Mouse (Mus musculus): ENCODE measurements at regions not wholly inside any gene's neighbourhood (a gene's known extent, or its start where the extent isn't known, plus 50 kb on each side); places are given as distances from the start of the nearest gene placed in this dataset.

- no peak overlapping the region for H3K27ac ChIP-seq (ENCODE audit: insufficient read depth, low read length)
- H3K4me1 ChIP-seq (ENCODE audit: control insufficient read depth, insufficient read depth, low read length) = no peaks in the 10 kb centered on the region
- TF ChIP-seq POLR2A (IDR thresholded peaks at IDR 0.05; ENCODE audit: extremely low read depth, insufficient read depth, low read length) = no peak
- TF ChIP-seq CTCF (IDR thresholded peaks at IDR 0.05; ENCODE audit: extremely low read depth, insufficient read depth, low read length) = no peak
- no peak overlapping the region for H3K4me3 ChIP-seq (ENCODE audit: insufficient read depth, low read length)
Measured at GRCm38 (mm10) chr17:47214111-47214510, 154.6 kb upstream of the Mrps10 start.

GRCm38 (mm10) chr17:47210441-47211196 lies 158.1 kb upstream of the Mrps10 start:
- H3K27ac ChIP-seq (ENCODE audit: insufficient read depth, low read length) = no peak overlapping the region
- no peaks in the 10 kb centered on the region for H3K4me1 ChIP-seq (ENCODE audit: control insufficient read depth, insufficient read depth, low read length)
- TF ChIP-seq CTCF (IDR thresholded peaks at IDR 0.05; ENCODE audit: extremely low read depth, insufficient read depth, low read length) = no peak
- TF ChIP-seq POLR2A (IDR thresholded peaks at IDR 0.05; ENCODE audit: extremely low read depth, insufficient read depth, low read length) = no peak
- no peak overlapping the region for H3K4me3 ChIP-seq (ENCODE audit: insufficient read depth, low read length)

GRCm38 (mm10) chr17:47208886-47209585 lies 159.7 kb upstream of the Mrps10 start:
- H3K4me3 ChIP-seq (ENCODE audit: insufficient read depth, low read length) = no peak overlapping the region
- H3K4me1 ChIP-seq (ENCODE audit: control insufficient read depth, insufficient read depth, low read length) = 0 out of 2 replicates have a peak, but pooled peaks cover 2% of the 10 kb centered on the region
- H3K27ac ChIP-seq (ENCODE audit: insufficient read depth, low read length) = no peak overlapping the region
- TF ChIP-seq CTCF (IDR thresholded peaks at IDR 0.05; ENCODE audit: extremely low read depth, insufficient read depth, low read length) = no peak
- TF ChIP-seq POLR2A (IDR thresholded peaks at IDR 0.05; ENCODE audit: extremely low read depth, insufficient read depth, low read length) = no peak

DNA sequence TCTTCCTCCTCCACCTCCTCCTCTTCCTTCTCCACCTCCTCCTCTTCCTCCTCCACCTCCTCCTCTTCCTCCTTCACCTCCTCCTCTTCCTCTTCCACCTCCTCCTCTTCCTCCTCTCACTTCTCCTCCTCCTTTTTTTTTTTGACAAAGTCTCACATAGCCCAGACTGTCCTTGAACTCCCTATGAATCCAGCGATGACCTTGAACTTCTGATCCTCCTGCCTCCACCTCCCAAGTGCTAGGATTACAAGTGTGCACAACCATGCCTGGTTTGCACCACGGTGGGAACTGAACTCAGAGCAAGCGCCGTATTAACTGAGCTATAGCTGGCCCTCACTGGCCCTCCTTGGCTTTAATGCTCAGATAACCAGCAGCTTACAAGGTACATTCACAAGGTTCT lies 161.2 kb upstream of the Mrps10 start:
- Histone ChIP-seq H3K27ac (ENCODE audit: insufficient read depth, low read length) (no peak overlapping the region), H3K4me1 (ENCODE audit: control insufficient read depth, insufficient read depth, low read length) (0 out of 2 replicates have a peak, but pooled peaks cover 2% of the 10 kb centered on the region)
- TF ChIP-seq CTCF (IDR thresholded peaks at IDR 0.05; ENCODE audit: extremely low read depth, insufficient read depth, low read length) = no peak
- no peak for TF ChIP-seq POLR2A (IDR thresholded peaks at IDR 0.05; ENCODE audit: extremely low read depth, insufficient read depth, low read length)

GRCm38 (mm10) chr17:47204470-47205162 lies 164.1 kb upstream of the Mrps10 start:
- no peak for TF ChIP-seq POLR2A (IDR thresholded peaks at IDR 0.05; ENCODE audit: extremely low read depth, insufficient read depth, low read length)
- TF ChIP-seq CTCF (IDR thresholded peaks at IDR 0.05; ENCODE audit: extremely low read depth, insufficient read depth, low read length) = no peak
- Histone ChIP-seq H3K4me1 (ENCODE audit: control insufficient read depth, insufficient read depth, low read length) (peaks cover 5% of the 10 kb centered on the region), H3K27ac (ENCODE audit: insufficient read depth, low read length) (no peak overlapping the region), H3K4me3 (ENCODE audit: insufficient read depth, low read length) (no peak overlapping the region)

More for the DNA sequence above, 161.2 kb upstream of the Mrps10 start:
- no peak overlapping the region for H3K4me3 ChIP-seq (ENCODE audit: insufficient read depth, low read length)

DNA sequence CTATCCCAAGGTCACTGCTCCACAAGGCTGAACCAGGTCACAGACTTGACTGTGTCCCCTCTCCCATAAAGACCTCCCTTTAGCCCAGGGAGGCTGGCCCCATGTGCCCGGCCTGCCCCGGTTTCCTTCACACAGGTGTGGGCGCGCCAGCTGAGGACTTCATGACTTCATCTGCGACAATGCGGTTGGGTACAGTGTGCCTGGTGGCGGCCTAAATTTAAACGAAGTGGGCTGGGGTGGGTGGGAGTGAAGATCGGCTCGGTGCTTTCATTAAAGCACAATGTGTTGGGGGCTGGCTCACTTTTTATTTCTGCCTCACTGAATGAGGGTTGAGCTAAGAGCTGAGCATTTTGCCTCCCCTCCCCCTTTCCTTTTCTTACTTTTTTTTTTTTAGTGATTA lies 169.5 kb upstream of the Mrps10 start:
- H3K4me1 ChIP-seq (ENCODE audit: control insufficient read depth, insufficient read depth, low read length) = peaks cover 13% of the 10 kb centered on the region
- peak overlapping the region; percentile 74 for H3K27ac ChIP-seq (ENCODE audit: insufficient read depth, low read length)
- no peak overlapping the region for H3K4me3 ChIP-seq (ENCODE audit: insufficient read depth, low read length)
- no peak for TF ChIP-seq CTCF (IDR thresholded peaks at IDR 0.05; ENCODE audit: extremely low read depth, insufficient read depth, low read length)
- no peak for TF ChIP-seq POLR2A (IDR thresholded peaks at IDR 0.05; ENCODE audit: extremely low read depth, insufficient read depth, low read length)

GRCm38 (mm10) chr17:47197957-47198356 lies 170.7 kb upstream of the Mrps10 start:
- no peak overlapping the region for H3K4me3 ChIP-seq (ENCODE audit: insufficient read depth, low read length)
- no peak overlapping the region for H3K27ac ChIP-seq (ENCODE audit: insufficient read depth, low read length)
- H3K4me1 ChIP-seq (ENCODE audit: control insufficient read depth, insufficient read depth, low read length) = peaks cover 13% of the 10 kb centered on the region
- TF ChIP-seq CTCF (IDR thresholded peaks at IDR 0.05; ENCODE audit: extremely low read depth, insufficient read depth, low read length) (no peak), POLR2A (IDR thresholded peaks at IDR 0.05; ENCODE audit: extremely low read depth, insufficient read depth, low read length) (no peak)

DNA sequence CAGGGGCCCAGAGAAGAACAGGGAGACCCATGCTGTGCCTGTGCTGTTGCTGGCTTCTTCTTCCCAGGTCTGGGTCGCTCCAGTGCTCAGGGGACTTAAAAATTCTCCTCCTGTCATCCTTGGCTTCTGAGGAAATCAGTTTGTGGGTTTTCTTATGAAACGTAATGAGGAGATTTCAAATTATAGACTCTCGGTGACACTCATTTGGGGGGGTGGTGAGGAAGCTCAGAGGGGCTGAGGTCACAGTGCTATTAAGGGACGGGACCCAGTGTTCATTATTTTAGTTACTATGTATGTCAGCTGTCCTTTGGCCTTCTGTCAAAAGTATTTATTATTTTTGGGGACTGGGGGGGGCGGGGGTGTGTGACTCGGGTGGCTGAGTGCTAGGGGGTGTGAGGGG lies 171.7 kb upstream of the Mrps10 start:
- H3K27ac ChIP-seq (ENCODE audit: insufficient read depth, low read length) = no peak overlapping the region
- TF ChIP-seq POLR2A (IDR thresholded peaks at IDR 0.05; ENCODE audit: extremely low read depth, insufficient read depth, low read length) (no peak), CTCF (IDR thresholded peaks at IDR 0.05; ENCODE audit: extremely low read depth, insufficient read depth, low read length) (no peak)
- no peak overlapping the region for H3K4me3 ChIP-seq (ENCODE audit: insufficient read depth, low read length)
- H3K4me1 ChIP-seq (ENCODE audit: control insufficient read depth, insufficient read depth, low read length) = peaks cover 13% of the 10 kb centered on the region

DNA sequence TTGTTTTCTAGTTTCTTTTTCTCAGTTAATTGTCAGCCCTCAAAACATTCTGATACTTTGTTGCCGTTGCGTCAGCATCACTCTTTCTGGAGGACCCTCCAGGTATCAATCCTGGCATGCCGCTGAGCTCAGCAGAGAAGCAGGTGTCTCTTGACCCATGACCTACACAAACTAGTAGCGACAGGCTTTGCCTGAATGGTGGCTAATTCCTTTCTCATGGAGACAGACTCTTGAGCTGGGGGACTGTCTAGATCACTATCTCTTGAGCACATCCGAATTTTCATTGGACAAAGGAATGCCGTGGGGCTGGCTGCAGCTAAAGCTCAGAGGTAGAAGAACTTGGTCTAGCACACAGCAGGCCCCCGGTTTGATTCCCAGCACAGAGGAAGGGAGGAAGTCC lies 172.7 kb upstream of the Mrps10 start:
- H3K4me1 ChIP-seq (ENCODE audit: control insufficient read depth, insufficient read depth, low read length) = peaks cover 13% of the 10 kb centered on the region
- TF ChIP-seq CTCF (IDR thresholded peaks at IDR 0.05; ENCODE audit: extremely low read depth, insufficient read depth, low read length) (no peak), POLR2A (IDR thresholded peaks at IDR 0.05; ENCODE audit: extremely low read depth, insufficient read depth, low read length) (no peak)
- H3K4me3 ChIP-seq (ENCODE audit: insufficient read depth, low read length) = no peak overlapping the region
- peak overlapping the region; percentile 30; the same call in 1 of the 2 replicates for H3K27ac ChIP-seq (ENCODE audit: insufficient read depth, low read length)

All from cortical plate, adult 2 months (tissue).